Mouse (Mus musculus) neural tube, embryonic 13.5 days (tissue): ENCODE results near the gene Rem1. TPM values are rescaled to one million over a fixed set of nuclear protein-coding genes. Genes with fewer than 3 reads are reported as not detected.

ENCODE experiments used
- ATAC-seq: fragments of 200-750 bp; cut with Nextera tagmentation; 2 replicates; pipeline ENCODE4 v1.8.0; 2017; ENCODE audit warnings: low read depth, mild to moderate bottlenecking, moderate TSS enrichment, moderate library complexity
- H3K27ac ChIP-seq: fragments of 300-500 bp; sonication (generic); replicated peaks from 2 replicates; pipeline ENCODE4 v1.5.1; 2015; ENCODE audit warnings: moderate library complexity, mild to moderate bottlenecking, inconsistent platforms
- H3K27me3 ChIP-seq: fragments of 300-500 bp; sonication (generic); 2 replicates; pipeline ENCODE4 v1.6.1; 2015; ENCODE audit warnings: mild to moderate bottlenecking, inconsistent platforms
- H3K36me3 ChIP-seq: fragments of 300-500 bp; sonication (generic); 2 replicates; pipeline ENCODE4 v1.6.1; 2015; ENCODE audit warnings: mild to moderate bottlenecking, inconsistent platforms
- H3K4me1 ChIP-seq: fragments of 300-500 bp; sonication (generic); replicated peaks from 2 replicates; pipeline ENCODE4 v1.6.1; 2015; ENCODE audit warnings: inconsistent platforms
- H3K4me2 ChIP-seq: fragments of 300-500 bp; sonication (generic); 2 replicates; pipeline ENCODE4 v1.6.1; 2015; ENCODE audit warnings: inconsistent platforms, mild to moderate bottlenecking, moderate library complexity
- H3K4me3 ChIP-seq: fragments of 300-500 bp; sonication (generic); 2 replicates; pipeline ENCODE4 v1.5.1; 2015; ENCODE audit warnings: mild to moderate bottlenecking, inconsistent platforms
- H3K9ac ChIP-seq: fragments of 300-500 bp; sonication (generic); 2 replicates; pipeline ENCODE4 v1.6.1; 2015; ENCODE audit warnings: moderate library complexity, mild to moderate bottlenecking, inconsistent platforms
- H3K9me3 ChIP-seq: fragments of 300-500 bp; sonication (generic); 2 replicates; pipeline ENCODE4 v1.6.1; 2016; ENCODE audit warnings: inconsistent platforms
- WGBS: fragments of 180-500 bp; shearing (Covaris S2); methylation state at CpG from one replicate; pipeline ENCODE4 v1.1.7; 2015; 5-methylcytosine and 5-hydroxymethylcytosine counted together
- polyA plus RNA-seq: library from polyadenylated mRNA; unstranded; fragments of >200 nt; fragmentation: Nextera tagmentation; extraction: Ambion mirVana; gene quantifications from 2 replicates; pipeline ENCODE4 v1.2.1, GENCODE M21; 2015

Rem1 gene
- polyA plus RNA-seq, 1 experiment from 2014 or later = 0.32 TPM

DNA sequence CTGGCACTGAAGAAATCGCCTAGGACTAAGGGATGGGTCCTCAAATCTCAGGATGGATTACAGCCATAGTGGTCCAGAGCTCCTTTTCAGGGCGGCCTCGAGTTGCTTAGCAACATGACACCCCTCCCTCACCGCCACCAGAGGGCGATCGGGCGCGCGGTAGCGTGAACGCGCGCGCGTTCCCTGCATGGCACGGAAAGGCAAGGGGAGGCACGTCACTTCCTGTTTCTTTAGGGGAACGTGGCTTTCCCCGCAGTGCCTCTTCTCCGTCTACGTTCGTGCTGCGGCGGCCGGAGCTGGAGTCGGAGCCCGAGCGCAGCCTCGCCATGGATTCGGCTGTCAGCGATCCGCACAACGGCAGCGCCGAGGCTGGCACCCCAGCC lies 42.5 kb downstream of the Rem1 start, which contains the start of gene H13:
Gene H13, plus strand, starts transcription at position 206 of the 383 bp plus-strand sequence.
- Histone ChIP-seq H3K27ac (peak within 1 kb of the TSS; percentile 97), H3K27me3 (no peaks in the 10 kb centered on the region), H3K4me3 (peak within 1 kb of the TSS; percentile 100), H3K4me2 (peak within 1 kb of the TSS; percentile 95), H3K36me3 (peaks cover 22% of the 10 kb centered on the region), H3K9ac (peak within 1 kb of the TSS; percentile 99), H3K9me3 (no peaks in the 10 kb centered on the region), H3K4me1 (peaks cover 39% of the 10 kb centered on the region)
- ATAC-seq = peak; percentile 78
- WGBS = under 1% methylated on average over 35 of the region's 35 CpGs

DNA sequence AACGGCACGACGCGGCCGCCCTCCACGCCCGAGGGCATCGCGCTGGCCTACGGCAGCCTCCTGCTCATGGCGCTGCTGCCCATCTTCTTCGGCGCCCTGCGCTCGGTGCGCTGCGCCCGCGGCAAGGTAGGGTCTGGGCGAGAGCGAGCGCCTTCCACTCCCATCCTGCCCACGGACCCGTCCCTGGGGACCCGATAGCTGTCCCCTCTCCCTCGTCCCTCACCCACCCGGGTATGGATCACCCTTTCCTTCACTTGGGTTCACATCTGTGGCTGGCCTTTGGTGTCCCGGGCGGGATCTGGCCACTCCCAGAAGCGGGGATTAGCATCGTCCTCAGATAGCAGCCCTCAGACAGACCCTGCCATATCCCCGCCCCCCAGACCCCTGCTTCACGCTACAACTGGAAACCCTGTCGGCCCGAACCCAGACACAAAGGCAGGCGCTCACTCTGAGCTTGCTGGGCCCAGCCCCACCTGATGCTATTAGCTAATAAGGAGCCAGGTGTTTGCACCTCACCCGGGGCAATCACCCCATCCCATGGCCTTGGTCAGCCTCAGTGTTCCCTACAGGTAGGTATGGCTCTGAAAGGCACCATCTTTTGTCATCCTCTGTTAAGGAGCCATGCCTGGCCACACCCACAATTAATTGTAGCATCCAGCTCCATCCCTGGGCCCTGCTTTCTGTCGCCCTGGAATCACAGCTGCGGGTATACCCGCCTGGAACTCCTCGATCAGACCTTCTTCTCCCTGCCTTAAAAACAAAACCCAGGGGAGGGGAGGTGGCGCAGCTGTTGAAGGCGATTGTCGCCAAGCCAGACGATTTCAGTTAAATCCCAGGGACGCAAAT lies 43.1 kb downstream of the Rem1 start:
- Histone ChIP-seq H3K27me3 (no peaks in the 10 kb centered on the region), H3K4me1 (peaks cover 45% of the 10 kb centered on the region), H3K27ac (peak overlapping the region; percentile 97), H3K9me3 (no peaks in the 10 kb centered on the region), H3K36me3 (peaks cover 27% of the 10 kb centered on the region), H3K4me2 (peak overlapping the region; percentile 95), H3K4me3 (peak overlapping the region; percentile 100), H3K9ac (peak overlapping the region; percentile 99)
- WGBS = under 1% methylated on average over 46 of the region's 46 CpGs
- peak; percentile 77 for ATAC-seq

DNA sequence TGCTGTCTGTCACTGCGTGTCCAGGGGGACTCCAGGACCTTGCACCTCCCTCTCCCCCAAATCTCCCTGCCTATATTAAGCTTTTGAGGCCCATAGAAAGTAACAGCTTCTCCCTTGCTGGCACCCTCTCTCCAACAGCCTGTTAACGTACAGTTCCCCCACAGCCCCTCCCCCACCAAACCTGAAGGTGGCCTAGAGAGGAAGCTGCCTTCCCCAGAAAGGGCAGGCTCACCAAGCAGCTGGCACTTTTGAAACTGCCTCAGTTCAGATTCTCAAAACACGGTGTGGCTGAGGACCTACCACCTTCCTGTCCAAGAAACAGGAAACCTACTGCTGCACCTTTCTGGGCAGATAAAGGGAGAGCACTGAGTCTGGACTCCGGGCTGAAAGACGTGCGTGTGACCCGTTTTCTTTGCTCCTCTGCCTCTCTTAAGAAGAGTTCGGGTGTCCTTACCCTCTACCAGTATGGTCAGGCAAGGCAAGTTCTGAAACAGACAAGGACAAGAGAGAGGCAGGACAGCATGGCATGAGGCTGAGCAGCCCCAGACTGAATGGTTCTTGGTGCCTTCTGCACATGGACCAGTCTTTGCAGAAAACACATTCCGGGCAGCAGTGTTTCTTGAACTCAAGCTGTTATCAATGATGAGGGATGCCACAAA lies 44.4 kb downstream of the Rem1 start:
- peaks cover 40% of the 10 kb centered on the region for H3K36me3 ChIP-seq
- peak overlapping the region; percentile 95 for H3K4me2 ChIP-seq
- H3K9me3 ChIP-seq = no peaks in the 10 kb centered on the region
- 61% methylated on average over 9 of the region's 9 CpGs for WGBS
- H3K27ac ChIP-seq = peak overlapping the region; percentile 97
- peaks cover 57% of the 10 kb centered on the region for H3K4me1 ChIP-seq
- peak overlapping the region; percentile 100 for H3K4me3 ChIP-seq
- no peaks in the 10 kb centered on the region for H3K27me3 ChIP-seq
- H3K9ac ChIP-seq = peak overlapping the region; percentile 99
- 0 out of 2 replicates have a peak, but pooled peaks have one; percentile 6 for ATAC-seq

DNA sequence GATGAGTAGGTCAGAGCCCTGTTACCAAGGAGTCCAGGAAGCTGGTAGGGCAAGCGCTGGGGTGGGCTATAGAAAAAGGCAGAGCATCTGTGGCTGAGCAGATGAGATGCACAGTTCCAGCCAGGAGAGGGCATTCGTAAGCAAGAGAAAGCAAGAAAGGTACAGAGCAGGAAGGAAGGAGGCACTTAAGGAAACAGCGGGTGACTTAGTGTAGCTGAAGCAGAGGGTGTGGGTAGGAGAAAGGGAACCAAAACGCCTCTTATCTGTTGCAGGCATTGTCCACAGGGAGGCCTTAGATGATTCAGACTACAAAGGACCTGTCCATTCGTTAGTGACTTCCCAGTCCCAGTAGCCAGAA lies 44.9 kb downstream of the Rem1 start:
- Histone ChIP-seq H3K9ac (peak overlapping the region; percentile 99), H3K27ac (peak overlapping the region; percentile 97), H3K27me3 (no peaks in the 10 kb centered on the region), H3K4me1 (peaks cover 57% of the 10 kb centered on the region), H3K4me2 (peak overlapping the region; percentile 95), H3K9me3 (no peaks in the 10 kb centered on the region), H3K4me3 (peak overlapping the region; percentile 100), H3K36me3 (peaks cover 45% of the 10 kb centered on the region)
- peak; percentile 32 for ATAC-seq
- 36% methylated on average over 5 of the region's 5 CpGs for WGBS

DNA sequence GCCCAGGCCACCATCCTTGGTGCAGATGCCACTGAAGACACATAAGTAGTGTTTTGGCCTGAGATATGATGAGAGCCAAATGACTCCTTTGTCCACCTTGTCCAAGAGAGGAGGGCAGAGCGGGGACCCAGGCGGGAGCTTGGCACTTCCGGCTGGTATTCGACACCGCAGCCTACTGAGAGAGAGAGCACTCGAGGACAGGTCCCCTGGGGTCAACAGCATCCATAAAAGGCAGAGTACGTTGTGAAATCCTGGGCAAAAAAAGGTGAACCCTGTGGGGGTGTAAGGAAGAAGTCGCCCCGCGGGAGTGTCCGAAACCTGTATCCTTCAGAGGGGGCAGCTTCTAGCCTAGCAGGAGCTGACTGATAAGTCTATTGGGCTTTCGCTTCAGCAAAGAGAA lies 45.4 kb downstream of the Rem1 start:
- H3K4me1 ChIP-seq = peaks cover 57% of the 10 kb centered on the region
- WGBS = 74% methylated on average over 12 of the region's 12 CpGs
- H3K36me3 ChIP-seq = peaks cover 50% of the 10 kb centered on the region
- no peak overlapping the region; the same call in 1 of the 2 replicates for H3K27ac ChIP-seq
- H3K27me3 ChIP-seq = no peaks in the 10 kb centered on the region
- peak overlapping the region; percentile 99 for H3K9ac ChIP-seq
- peak overlapping the region; percentile 100 for H3K4me3 ChIP-seq
- no peak for ATAC-seq
- no peaks in the 10 kb centered on the region for H3K9me3 ChIP-seq
- H3K4me2 ChIP-seq = peak overlapping the region; percentile 95

DNA sequence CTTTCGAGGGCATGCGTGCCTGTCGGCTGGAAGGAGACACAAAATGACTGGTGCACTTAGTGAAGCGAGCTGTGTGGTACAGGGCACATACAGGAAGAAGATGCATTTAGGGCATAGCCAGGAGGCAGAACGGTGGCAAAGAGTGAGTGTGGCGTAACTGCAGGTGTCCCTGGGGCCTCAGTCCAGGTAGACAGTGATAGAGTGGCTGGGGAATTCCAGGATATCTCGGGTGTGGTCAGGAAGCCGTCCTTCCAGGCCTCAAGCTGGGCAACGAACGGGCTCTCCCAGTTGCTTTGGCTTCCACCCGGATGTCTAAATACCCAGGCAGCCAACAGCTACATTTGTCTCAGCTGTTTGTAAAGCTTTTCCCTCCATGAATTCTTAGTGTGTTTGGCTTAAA lies 47.4 kb downstream of the Rem1 start:
- Histone ChIP-seq H3K36me3 (peaks cover 70% of the 10 kb centered on the region), H3K4me2 (no peak overlapping the region), H3K9me3 (no peaks in the 10 kb centered on the region), H3K9ac (no peak overlapping the region), H3K4me3 (no peak overlapping the region), H3K27me3 (no peaks in the 10 kb centered on the region), H3K4me1 (peaks cover 62% of the 10 kb centered on the region), H3K27ac (no peak overlapping the region)
- WGBS = 83% methylated on average over 11 of the region's 11 CpGs
- ATAC-seq = no peak

DNA sequence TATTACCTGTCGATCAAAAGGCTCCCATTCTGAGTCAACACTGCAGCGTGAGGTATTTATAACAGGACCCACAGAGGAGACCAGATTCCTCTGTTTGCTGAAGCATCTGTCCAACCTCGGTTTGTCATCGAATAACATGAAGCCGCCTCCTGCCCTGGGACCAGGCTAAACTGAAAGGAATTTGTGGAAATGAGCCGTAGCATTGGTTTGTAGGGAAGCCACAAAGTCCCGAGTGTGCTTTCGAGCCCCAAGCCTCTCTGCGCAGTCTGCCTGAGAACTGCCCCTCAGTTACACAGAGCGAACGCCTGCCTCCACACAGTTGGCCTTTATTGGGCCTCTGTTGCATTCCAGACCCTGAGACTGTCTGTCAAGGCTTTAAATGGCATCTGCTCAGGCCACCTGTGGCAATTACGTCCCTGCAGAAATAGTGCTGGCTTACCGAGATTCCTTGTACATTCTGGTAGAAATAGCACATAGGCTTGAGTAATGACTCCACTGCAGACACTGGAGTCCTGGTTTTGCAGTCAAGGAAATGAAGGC lies 48.6 kb downstream of the Rem1 start:
- peaks cover 82% of the 10 kb centered on the region for H3K36me3 ChIP-seq
- H3K27me3 ChIP-seq = no peaks in the 10 kb centered on the region
- no peak overlapping the region for H3K4me3 ChIP-seq
- H3K9ac ChIP-seq = no peak overlapping the region
- no peak overlapping the region for H3K4me2 ChIP-seq
- 76% methylated on average over 13 of the region's 13 CpGs for whole genome bisulfite sequencing
- H3K9me3 ChIP-seq = no peaks in the 10 kb centered on the region
- peaks cover 72% of the 10 kb centered on the region for H3K4me1 ChIP-seq
- ATAC-seq = no peak
- H3K27ac ChIP-seq = no peak overlapping the region

DNA sequence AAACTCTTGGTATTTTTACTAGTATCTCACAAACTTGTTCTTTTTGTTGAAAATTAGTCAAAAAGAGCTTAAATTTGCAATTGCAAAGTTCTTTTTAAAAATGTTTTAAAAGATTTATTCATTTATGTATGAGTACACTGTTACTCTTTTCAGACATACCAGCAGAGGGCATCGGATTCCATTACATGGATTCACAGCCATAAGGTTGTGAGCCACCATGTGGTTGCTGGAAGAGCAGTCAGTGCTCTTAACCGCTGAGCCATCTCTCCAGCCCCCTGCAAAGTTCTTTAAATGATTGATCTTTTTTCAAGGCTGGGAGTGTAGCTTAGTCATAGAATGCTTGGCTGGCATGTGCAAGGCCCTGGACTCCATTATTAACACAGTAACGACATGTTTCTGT lies 51.6 kb downstream of the Rem1 start:
- no peak overlapping the region for H3K27ac ChIP-seq
- H3K36me3 ChIP-seq = peaks cover 95% of the 10 kb centered on the region
- ATAC-seq = peak; percentile 51; the same call in 1 of the 2 replicates
- H3K4me1 ChIP-seq = peaks cover 44% of the 10 kb centered on the region
- no peaks in the 10 kb centered on the region for H3K9me3 ChIP-seq
- no peak overlapping the region for H3K9ac ChIP-seq
- H3K4me3 ChIP-seq = no peak overlapping the region
- H3K27me3 ChIP-seq = no peaks in the 10 kb centered on the region
- H3K4me2 ChIP-seq = no peak overlapping the region
- 68% methylated on average over 3 of the region's 3 CpGs for WGBS

DNA sequence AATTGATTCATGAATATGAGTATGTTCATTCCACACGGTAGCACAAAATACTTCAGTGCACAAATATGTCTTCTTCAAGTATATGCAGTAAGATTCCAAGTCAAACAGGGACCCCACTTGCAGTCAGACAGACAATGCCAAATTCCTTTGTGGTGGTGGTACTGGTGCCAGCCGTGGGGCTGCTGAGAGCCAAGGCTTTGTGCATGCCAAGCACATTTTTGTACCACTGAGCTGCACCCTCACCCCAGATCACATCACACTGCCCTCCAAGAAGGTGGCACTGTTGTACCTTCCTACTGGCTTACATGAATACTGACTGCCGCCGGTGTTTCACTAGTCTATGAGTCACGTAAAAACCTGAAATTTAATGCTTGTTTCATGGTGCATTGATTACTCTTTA lies 52.2 kb downstream of the Rem1 start:
- Histone ChIP-seq H3K4me1 (peaks cover 40% of the 10 kb centered on the region), H3K9ac (peak overlapping the region; percentile 23; the same call in 1 of the 2 replicates), H3K9me3 (no peaks in the 10 kb centered on the region), H3K4me3 (no peak overlapping the region), H3K27ac (no peak overlapping the region), H3K36me3 (peaks cover 99% of the 10 kb centered on the region), H3K27me3 (no peaks in the 10 kb centered on the region), H3K4me2 (no peak overlapping the region)
- ATAC-seq = no peak
- 92% methylated on average over 5 of the region's 5 CpGs for whole genome bisulfite sequencing

DNA sequence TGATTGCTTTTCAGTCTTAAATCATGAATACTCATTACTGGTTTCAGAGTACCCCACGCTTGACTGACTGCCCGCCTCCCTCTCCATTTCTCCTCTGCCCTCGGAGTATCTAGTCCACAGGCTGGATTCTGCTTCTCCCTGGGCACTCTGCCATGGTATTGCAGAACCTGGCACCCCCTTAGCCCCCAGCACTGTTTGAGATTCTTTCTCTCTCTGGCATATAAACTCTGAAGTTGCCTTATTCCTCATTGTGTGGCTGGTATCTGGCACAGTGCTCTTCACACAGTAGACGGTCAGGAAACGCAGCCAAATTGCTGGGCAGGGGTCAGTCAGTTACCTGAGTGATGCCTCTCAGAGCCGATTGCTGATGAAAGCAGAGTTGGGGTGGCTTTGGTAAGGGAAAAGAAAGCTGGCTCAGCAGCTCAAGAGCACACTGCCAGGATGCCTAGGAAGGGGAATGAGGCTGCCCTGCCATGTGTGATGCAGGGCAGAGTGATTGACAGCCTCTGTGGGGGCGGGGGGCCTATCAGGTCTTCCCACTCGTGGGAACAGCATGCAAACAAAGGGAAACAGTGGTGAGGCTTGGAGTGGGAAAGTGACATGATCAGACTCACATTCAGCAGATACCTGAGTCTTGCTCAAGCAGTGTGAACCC lies 53.1 kb downstream of the Rem1 start:
- Histone ChIP-seq H3K27me3 (no peaks in the 10 kb centered on the region), H3K27ac (peak overlapping the region; percentile 46; the same call in 1 of the 2 replicates), H3K4me3 (no peak overlapping the region), H3K9ac (no peak overlapping the region), H3K9me3 (no peaks in the 10 kb centered on the region), H3K36me3 (peaks cover 100% of the 10 kb centered on the region), H3K4me2 (no peak overlapping the region), H3K4me1 (peaks cover 31% of the 10 kb centered on the region)
- ATAC-seq = peak; percentile 48
- 80% methylated on average over 8 of the region's 8 CpGs for WGBS

DNA sequence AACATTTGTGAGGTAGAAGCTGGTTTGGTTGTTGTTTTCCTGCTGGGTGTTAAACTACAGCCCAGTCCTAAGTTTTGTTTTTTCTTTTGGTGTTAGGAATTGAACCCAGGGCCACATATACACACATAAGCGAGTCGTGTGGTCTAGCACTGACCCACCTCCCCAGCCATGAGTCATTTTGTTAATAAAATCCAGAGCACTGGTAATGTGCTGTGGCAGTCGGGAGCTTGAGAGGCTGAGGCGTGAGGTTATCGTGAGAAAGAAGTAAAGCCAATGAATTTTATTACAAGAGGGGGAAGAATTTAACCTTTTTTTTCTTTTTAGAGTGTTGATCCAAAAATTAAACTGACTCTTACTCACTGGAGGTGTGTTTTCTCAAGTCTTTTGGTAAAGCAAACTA lies 56.3 kb downstream of the Rem1 start:
- no peak overlapping the region for H3K4me2 ChIP-seq
- ATAC-seq = no peak
- H3K9me3 ChIP-seq = no peaks in the 10 kb centered on the region
- H3K4me1 ChIP-seq = peaks cover 39% of the 10 kb centered on the region
- WGBS = 92% methylated on average over 5 of the region's 5 CpGs
- H3K9ac ChIP-seq = no peak overlapping the region
- H3K4me3 ChIP-seq = no peak overlapping the region
- H3K27me3 ChIP-seq = no peaks in the 10 kb centered on the region
- H3K36me3 ChIP-seq = peaks cover 100% of the 10 kb centered on the region
- no peak overlapping the region for H3K27ac ChIP-seq
